Mouse (Mus musculus) hindbrain, postnatal 0 days (tissue): Measurements from ENCODE around the gene Gp1bb. TPM values are rescaled to one million over a fixed set of nuclear protein-coding genes. Genes with fewer than 3 reads are reported as not detected.

Source experiments
- ATAC-seq: fragments of 200-750 bp; cut with Nextera tagmentation; 2 replicates; pipeline ENCODE4 v1.8.0; 2017; ENCODE audit warnings: mild to moderate bottlenecking, moderate TSS enrichment, moderate library complexity
- DNase-seq: peaks from one replicate; pipeline ENCODE4 v3.0.0-alpha.2; 2015; ENCODE audit warnings: low spot score
- H3K27ac ChIP-seq: fragments of 300-500 bp; sonication (generic); 2 replicates; pipeline ENCODE4 v1.5.1; 2014; ENCODE audit warnings: mild to moderate bottlenecking
- H3K27me3 ChIP-seq: fragments of 300-500 bp; sonication (generic); 2 replicates; pipeline ENCODE4 v1.6.1; 2014; ENCODE audit warnings: low read length, mixed read lengths; ENCODE audit not compliant: insufficient read depth
- H3K36me3 ChIP-seq: fragments of 300-500 bp; sonication (generic); 2 replicates; pipeline ENCODE4 v1.6.1; 2014; ENCODE audit warnings: low read length, mixed read lengths; ENCODE audit not compliant: insufficient read depth
- H3K4me1 ChIP-seq: fragments of 300-500 bp; sonication (generic); 2 replicates; pipeline ENCODE4 v1.6.1; 2014; ENCODE audit warnings: antibody characterized with exemption, low read length, mixed read lengths; ENCODE audit not compliant: insufficient read depth
- H3K4me2 ChIP-seq: fragments of 300-500 bp; sonication (generic); 2 replicates; pipeline ENCODE4 v1.6.1; 2014; ENCODE audit warnings: low read depth, mild to moderate bottlenecking, low read length, moderate library complexity, mixed read lengths
- H3K4me3 ChIP-seq: fragments of 300-500 bp; sonication (generic); 2 replicates; pipeline ENCODE4 v1.5.1; 2014; ENCODE audit warnings: low read length
- H3K9ac ChIP-seq: fragments of 300-500 bp; sonication (generic); replicated peaks from 2 replicates; pipeline ENCODE4 v1.6.1; 2014; ENCODE audit warnings: mild to moderate bottlenecking, low read length, moderate library complexity, mixed read lengths
- H3K9me3 ChIP-seq: fragments of 300-500 bp; sonication (generic); 2 replicates; pipeline ENCODE4 v1.6.1; 2016; ENCODE audit warnings: low read length, mixed read lengths
- CTCF ChIP-seq: IDR thresholded peaks from 2 replicates; pipeline ENCODE4 v1.5.1; 2016; ENCODE audit warnings: antibody characterized with exemption, control low read depth, low read depth
- WGBS: fragments of 180-500 bp; shearing (Covaris S2); extraction: QIAGEN DNeasy Blood & Tissue Kit; methylation state at CpG from one replicate; pipeline ENCODE4 v1.1.7; 2014; 5-methylcytosine and 5-hydroxymethylcytosine counted together
- polyA plus RNA-seq: library from polyadenylated mRNA; unstranded; fragments of >200 nt; fragmentation: Nextera tagmentation; extraction: Ambion mirVana; gene quantifications from 2 replicates; pipeline ENCODE4 v1.2.1, GENCODE M21; 2015
- total RNA-seq: library from RNA; depleted of rRNA; stranded (reverse); fragments of >200 nt; gene quantifications from 2 replicates; pipeline ENCODE4 v1.2.3, GENCODE M21; 2014

Gp1bb gene
- total and polyA plus RNA-seq, 2 experiments from 2014 or later = 10.1 to 30.8 TPM

GRCm38 (mm10) chr16:18586906-18587546 lies 35.2 kb downstream of the Gp1bb start:
- TF ChIP-seq CTCF = no peak
- Histone ChIP-seq H3K27ac (no peak overlapping the region), H3K36me3 (no peaks in the 10 kb centered on the region), H3K9me3 (no peaks in the 10 kb centered on the region), H3K4me2 (peak overlapping the region; percentile 58), H3K27me3 (peaks cover 88% of the 10 kb centered on the region), H3K4me3 (peak overlapping the region; percentile 35), H3K4me1 (peaks cover 4% of the 10 kb centered on the region; the same call in 1 of the 2 replicates), H3K9ac (peak overlapping the region; percentile 13; the same call in 1 of the 2 replicates)
- ATAC-seq = no peak
- WGBS = under 1% methylated on average over 18 of the region's 62 CpGs
- DNase-seq = no peak

- H3K27me3 ChIP-seq = peaks cover 86% of the 10 kb centered on the region
- H3K27ac ChIP-seq = no peak overlapping the region
- no peak for TF ChIP-seq CTCF
- no peaks in the 10 kb centered on the region for H3K9me3 ChIP-seq
- H3K4me2 ChIP-seq = peak overlapping the region; percentile 58
- ATAC-seq (no peak), DNase-seq (no peak)
- H3K4me1 ChIP-seq = peaks cover 3% of the 10 kb centered on the region; the same call in 1 of the 2 replicates
- peak overlapping the region; percentile 35 for H3K4me3 ChIP-seq
- peak overlapping the region; percentile 13; the same call in 1 of the 2 replicates for H3K9ac ChIP-seq
- 4% methylated on average over 83 of the region's 83 CpGs for WGBS
- H3K36me3 ChIP-seq = no peaks in the 10 kb centered on the region
Measured at GRCm38 (mm10) chr16:18586076-18586905, 35.9 kb downstream of the Gp1bb start.

DNA sequence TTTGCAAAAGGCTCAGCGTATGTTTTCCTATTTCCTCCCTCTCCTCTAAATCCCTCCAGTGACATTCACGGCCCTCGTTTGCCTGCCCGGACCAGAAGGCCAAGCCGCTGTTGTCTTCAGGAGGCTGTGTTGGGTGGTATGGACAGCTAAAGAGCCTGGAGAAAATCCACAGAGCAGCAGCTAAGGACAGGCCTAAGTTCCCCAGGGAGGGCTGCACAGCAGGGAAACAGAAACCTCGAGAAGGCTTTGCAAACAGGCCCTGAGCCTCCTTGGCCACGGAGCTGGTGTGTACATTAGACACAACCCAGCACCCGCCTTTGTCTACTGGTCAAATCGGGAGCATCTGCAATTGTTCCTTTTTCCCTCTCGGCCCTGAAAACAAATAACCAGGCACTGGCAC lies 36.5 kb downstream of the Gp1bb start:
- WGBS = 17% methylated on average over 10 of the region's 10 CpGs

GRCm38 (mm10) chr16:18584901-18585510 lies 37.2 kb downstream of the Gp1bb start:
- 25% methylated on average over 10 of the region's 10 CpGs for WGBS
- Histone ChIP-seq H3K4me1 (no peaks in the 10 kb centered on the region), H3K4me2 (no peak overlapping the region), H3K9ac (no peak overlapping the region), H3K36me3 (no peaks in the 10 kb centered on the region), H3K4me3 (no peak overlapping the region), H3K9me3 (no peaks in the 10 kb centered on the region), H3K27ac (no peak overlapping the region), H3K27me3 (peaks cover 88% of the 10 kb centered on the region)
- TF ChIP-seq CTCF = no peak
- ATAC-seq (no peak), DNase-seq (no peak)

More for the DNA sequence above, 36.5 kb downstream of the Gp1bb start:
- Histone ChIP-seq H3K27me3 (peaks cover 86% of the 10 kb centered on the region), H3K9ac (no peak overlapping the region), H3K4me1 (no peaks in the 10 kb centered on the region), H3K36me3 (no peaks in the 10 kb centered on the region), H3K27ac (no peak overlapping the region), H3K9me3 (no peaks in the 10 kb centered on the region), H3K4me3 (no peak overlapping the region), H3K4me2 (peak overlapping the region; percentile 58)
- no peak for TF ChIP-seq CTCF
- DNase-seq = no peak
- no peak for ATAC-seq

GRCm38 (mm10) chr16:18583673-18584357 lies 38.4 kb downstream of the Gp1bb start:
- no peak for DNase-seq
- Histone ChIP-seq H3K9me3 (no peaks in the 10 kb centered on the region), H3K27me3 (peaks cover 85% of the 10 kb centered on the region), H3K27ac (no peak overlapping the region), H3K36me3 (no peaks in the 10 kb centered on the region), H3K4me3 (no peak overlapping the region), H3K9ac (no peak overlapping the region), H3K4me1 (no peaks in the 10 kb centered on the region), H3K4me2 (no peak overlapping the region)
- no peak for TF ChIP-seq CTCF
- WGBS = 21% methylated on average over 10 of the region's 10 CpGs
- ATAC-seq = no peak

DNA sequence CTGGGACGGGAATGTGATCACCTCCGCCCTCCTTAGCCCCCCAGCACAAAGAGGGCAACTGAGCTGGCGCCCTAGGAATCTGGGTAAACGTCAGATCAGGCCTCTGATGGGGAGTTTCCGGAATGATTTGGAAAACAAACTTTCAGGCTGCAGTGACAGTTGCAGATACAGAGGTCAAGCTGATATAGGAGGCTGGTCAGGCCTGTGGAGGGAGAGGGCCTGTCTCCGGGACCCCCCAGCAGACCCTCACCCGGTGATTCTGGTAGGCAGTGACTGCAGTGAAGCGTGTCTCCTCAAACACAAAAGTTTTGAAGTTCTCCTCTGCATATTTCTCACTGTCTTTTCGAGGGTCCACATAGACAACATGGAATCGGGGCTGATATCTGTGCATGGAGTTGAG lies 39.0 kb downstream of the Gp1bb start:
- Histone ChIP-seq H3K36me3 (no peaks in the 10 kb centered on the region), H3K9me3 (no peaks in the 10 kb centered on the region), H3K4me2 (no peak overlapping the region), H3K9ac (no peak overlapping the region), H3K27me3 (peaks cover 80% of the 10 kb centered on the region), H3K4me3 (no peak overlapping the region), H3K27ac (no peak overlapping the region), H3K4me1 (no peaks in the 10 kb centered on the region)
- 27% methylated on average over 10 of the region's 10 CpGs for WGBS
- no peak for TF ChIP-seq CTCF
- no peak for DNase-seq
- no peak for ATAC-seq
